Mouse (Mus musculus) induced T-regulatory cell, adult 2 months (primary cell): Measurements from ENCODE around the gene Dhrs11.
"Not testable (repeated sequence)": the region's sequence is repeated elsewhere in the genome, so short reads cannot be mapped to it uniquely, and the experiment has no call there.

Experiments
- DNase-seq: peaks from one replicate; pipeline ENCODE4 v3.0.0-alpha.2; 2012; ENCODE audit warnings: low read depth

The Dhrs11 gene

DNA sequence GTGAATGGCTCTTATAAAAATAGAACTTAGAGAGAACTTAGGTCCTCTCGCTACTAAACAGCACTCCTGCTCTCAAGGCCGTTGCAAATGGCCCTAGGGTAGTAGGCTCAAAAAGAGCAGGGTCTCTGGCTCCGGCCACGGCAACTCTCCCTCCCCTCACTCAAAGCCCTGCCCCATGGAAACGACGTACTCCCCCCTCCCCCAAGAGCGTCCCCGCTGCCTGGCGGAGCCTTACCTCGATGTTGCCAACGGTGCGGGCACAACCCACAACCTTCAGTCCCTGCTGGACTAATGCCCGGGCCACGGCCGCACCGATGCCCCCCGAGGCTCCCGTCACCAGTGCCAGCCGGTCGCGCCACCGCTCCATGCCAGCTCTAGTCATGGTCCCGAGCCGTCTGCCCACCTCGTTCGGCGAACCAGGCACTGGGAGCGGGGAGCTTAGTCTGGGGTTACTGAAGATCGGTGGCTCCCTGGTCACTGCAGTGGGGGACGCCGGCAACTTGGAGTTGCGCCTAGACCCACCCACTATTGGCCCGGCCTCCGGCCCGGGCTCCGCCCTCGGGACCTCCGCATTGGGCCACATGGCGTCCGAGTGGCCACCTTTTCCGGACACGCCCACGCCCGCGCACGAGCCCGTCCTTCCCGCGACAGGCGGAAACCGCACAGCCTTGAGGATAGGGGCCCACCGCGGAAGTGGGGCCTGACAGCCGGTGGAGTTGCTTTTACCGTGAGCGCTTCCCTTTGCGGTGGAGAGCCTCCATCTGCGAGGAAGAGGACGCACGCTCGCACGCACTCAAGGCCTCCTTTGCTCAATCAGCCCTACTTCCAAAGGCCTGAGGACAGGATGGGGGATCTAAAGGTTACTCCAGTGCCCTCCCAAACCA lies at the start of gene Dhrs11:
Gene Dhrs11, minus strand, starts transcription at position 479 of the 884 bp plus-strand sequence.
- DNase-seq = peak; percentile 91

DNA sequence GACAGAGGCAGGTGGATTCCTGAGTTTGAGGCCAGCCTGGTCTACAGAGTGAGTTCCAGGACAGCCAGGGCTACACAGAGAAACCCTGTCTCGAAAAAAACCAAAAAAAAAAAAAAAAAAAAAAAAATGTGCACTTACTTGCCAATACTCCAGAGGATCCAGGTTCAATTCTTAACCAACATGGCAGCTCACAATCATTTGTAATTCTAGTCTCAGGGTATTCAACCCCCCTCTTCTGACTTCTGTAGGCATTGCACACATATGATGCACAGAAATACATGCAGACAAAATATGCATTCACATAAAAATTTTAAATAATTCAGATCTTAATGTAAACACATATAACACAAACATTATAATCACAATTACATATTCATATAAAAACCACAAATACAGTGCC lies 47.2 kb upstream of the Dhrs11 start:
- not testable (repeated sequence) for DNase-seq

DNA sequence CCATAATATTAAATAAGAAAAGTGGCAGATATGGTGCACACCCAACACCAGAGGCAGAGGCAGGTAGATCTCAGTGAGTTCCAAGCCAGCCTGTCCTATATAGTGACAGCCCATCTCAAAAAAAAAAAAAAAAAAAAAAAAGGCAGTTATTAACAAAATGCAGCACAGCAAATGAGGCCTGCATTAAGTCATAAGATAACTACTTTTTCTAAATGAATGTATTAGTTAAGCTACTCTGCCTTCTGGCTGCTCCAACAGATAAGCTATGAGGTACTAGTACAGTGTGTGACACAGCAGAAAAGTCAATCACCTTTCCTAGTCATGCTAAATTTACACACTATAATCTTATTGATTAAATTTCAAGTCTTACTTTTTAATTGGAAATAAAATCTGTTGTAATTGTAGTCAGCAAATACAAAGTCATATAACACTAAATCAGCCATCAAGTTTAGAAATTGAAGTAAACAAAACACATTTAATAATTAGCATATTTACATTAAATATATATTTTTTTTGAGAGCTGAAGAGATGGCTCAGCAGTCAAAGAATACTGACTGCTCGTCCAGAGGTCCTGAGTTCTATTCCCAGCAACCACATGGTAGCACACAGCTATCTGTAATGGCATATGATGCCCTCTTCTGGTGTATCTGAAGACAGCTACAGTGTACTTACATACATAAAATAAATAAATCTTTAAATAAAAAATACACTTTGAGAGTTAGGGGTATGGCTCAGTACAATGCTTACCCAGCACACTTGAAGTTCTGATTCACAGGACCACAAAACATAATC lies 44.4 kb upstream of the Dhrs11 start:
- no peak for DNase-seq

DNA sequence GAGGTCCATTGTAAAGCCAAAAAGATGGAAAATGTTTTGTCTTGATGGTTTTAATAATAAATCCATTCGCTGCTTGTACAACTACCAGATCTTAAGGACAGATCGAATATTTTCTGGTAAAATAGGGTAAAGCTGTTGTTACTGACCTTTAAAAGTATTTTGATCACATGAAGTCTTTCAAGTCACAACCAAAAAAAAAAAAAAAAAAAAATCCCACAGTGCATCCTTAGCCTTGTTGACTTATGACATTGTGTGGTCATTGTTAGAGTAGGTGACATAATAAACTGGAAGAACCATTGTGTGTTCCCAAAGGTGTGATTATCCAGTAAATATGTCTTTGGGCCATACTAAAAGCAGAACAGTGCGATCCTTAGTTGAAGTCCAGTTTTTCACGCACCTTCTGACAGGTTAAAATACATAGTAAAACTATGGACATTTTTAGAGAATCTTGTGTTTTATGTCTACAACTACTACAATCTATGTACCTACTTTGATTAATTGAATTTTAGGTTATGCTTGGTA lies 42.8 kb upstream of the Dhrs11 start:
- no peak for DNase-seq

DNA sequence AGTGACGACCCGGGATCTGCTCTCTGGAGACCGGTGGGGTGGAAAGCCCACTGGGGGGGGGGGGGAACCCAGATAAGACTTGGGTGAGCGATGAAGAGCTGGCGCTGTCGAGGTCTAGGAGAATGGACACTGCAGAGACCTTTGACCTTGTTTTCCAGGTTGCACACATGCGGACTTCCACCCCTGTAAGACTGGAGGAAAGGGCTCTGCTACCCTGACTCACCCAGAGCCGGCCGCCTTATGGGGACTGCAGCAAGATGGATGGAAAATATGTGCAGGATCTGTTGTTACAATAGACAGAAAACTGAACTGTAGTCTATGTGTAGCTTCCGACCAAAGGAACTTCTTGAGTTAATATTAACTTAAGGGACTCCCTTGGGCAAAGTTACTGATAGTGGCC lies 42.3 kb upstream of the Dhrs11 start:
- no peak for DNase-seq

DNA sequence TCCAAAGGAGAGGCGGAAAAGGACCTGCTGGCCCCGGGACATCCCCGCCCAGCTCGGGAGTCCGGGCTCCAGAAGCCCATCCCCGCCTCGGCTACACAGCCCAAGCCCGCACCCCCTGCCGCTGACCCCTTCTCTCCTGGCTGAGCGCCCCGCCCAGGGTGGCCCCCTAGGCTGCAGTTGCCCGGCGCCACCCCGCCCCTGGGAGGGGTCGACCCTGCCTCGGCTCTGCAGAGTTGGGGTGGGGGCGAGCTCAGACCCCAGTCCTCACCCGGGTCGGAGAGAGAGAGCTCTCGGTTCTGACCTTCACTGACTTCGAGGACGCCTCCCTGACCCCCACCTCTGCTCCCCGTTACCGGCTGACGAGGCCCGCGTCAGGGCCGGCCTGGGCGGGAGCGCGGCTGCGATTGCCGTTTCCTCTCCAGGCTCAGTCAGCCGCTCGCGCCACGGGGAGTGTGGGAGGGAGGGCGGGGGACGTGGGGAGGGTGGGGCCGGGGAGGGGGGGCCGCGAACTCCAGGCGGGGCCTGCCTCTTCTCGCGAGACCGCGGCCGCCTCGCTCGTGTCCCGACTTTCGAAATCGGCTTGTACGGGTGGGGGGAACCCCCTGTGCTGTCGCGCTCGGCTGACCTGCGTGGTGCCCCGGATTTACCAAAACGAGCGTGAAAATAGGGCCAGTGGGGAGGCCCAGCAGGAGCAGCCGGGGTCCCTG lies 41.7 kb upstream of the Dhrs11 start, which contains the start of gene Ggnbp2:
Gene Ggnbp2, minus strand, starts transcription at position 481 of the 707 bp plus-strand sequence.
- peak; percentile 97 for DNase-seq

DNA sequence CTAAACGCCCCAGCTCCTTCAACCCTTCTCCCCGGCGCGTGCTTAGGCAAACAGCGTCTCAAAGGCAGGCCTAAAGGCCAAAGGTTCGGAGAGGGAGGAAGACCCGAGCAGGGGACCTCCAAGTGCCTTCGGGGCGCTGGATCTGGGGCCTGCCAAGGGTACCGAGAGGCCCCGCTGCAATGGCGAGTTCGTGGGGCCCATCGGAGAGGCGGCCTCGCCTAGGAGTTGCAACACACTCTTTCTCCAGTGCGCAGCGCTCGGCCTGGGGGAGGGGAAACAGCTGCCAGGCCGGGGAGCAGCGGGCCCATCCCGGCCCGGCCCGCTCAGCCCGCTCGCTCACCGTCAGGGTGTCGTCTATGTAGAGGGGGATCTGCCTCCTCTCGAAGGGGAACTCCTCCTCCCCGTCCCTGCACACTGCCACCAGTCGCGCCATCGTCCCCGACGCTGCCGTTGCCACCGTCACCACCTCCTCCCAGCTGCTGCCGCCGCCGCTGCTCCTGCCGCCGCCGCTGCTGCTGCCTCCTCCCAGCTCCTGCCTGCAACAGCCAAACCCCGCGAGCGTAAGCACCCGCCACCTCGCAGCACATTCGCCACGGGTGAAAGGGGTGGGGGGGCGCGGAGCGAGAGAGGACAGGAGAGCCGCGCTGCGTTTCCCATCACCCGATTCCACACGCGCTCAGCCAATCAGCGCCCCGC lies 40.9 kb upstream of the Dhrs11 start:
- peak; percentile 96 for DNase-seq

DNA sequence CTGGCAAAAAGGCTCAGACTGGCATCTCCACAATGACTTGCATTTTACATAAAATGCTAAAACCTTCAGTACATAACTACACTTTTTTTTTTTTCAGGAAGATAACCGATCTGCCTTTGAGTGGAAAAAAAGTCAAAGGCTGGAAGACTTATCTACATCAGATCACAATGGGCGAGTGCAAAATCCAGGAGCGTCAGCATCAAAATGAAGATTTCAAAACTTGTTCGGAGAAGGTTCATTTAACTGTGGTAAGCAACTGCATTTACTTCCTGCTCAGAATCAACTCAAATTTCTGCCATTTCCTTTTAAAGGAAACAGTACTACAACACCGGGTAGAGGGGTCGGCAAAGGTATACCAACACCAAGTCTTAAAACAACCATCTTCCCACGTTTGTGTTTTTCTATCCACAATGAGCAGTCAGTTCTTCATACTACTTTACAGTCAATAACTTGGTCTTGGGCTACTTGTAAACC lies 40.0 kb upstream of the Dhrs11 start:
- DNase-seq = peak; percentile 67

DNA sequence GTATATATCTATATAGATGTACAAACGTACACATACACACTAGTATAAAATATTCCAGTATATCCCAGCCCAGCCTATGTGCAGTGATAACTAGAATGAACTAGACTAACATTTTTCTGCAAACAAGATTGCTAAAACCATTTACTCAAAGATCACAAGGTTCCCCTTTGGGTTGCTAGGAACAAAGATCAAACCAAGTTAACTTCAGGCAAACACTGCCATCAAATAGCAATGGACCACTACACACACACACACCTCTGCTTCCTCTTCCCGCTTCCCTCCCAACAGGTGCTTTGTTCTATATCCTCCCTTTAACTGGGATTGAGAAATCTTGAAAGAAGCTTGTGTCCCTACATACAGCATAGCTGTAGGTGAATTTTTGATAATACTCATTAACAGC lies 38.8 kb upstream of the Dhrs11 start:
- no peak for DNase-seq

DNA sequence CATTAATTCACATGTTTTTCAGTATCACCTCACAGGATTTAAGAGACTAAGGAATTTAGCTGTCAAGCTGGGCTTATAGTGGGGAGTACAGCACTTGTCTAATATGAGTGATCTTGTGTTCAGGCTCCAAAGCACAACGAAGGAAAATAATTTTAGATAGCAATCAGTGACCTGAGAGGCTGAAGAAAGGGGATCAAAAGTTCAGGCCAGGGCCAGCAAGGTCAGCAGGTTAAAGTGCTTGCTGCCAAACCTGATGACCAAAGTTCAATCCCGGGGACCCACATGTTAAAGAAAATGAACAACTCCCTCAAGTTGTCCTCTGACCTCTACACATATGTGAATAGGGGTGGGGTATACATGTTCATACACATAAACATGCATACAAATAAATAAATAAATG lies 36.5 kb upstream of the Dhrs11 start:
- DNase-seq = no peak

DNA sequence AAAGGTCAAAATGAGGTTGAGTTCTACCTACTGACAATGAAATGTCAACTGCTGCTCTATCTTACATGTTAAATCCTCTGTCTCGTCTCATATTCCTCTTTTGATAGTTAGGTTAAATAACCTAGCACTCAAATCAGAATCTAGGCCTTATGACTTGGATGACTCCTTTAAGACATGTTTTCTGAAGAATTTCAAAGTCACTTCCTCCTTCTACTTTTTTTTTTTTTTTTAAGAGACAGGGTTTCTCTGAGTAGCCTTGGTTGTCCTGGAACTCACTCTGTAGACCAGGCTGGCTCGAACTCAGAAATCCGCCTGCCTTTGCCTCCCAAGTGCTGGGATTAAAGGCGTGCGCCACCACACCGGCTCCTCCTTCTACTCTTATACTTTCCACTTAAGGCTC lies 26.5 kb upstream of the Dhrs11 start:
- no peak for DNase-seq

DNA sequence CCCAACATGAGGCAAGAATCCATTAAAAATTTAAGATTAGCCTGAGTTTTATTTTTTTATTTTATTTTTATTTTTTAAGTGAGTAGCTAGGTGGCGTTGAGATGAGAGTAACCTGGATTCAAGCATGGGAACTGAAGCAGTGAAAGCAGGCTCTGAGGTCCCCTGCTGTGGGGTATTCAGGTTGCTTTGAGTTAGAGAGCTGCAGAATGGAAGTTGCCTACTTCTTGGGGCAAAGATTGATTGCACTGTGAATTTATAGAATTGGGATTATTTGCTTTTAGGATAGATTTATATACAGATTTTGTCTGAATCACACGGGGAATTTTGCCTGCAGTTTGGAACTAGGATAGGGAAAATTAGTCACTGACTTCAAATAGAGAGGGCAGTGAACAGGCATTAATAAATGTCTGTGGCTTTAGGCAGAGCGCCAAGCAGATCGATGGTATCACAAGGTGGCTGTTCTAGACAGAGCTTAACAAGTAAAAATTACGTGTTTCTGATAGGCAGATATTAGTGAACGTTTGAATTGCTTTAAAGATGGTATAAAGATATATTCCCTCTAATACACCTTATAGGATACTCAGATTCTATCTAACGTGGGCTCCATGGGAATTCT lies 18.8 kb upstream of the Dhrs11 start:
- DNase-seq = no peak

DNA sequence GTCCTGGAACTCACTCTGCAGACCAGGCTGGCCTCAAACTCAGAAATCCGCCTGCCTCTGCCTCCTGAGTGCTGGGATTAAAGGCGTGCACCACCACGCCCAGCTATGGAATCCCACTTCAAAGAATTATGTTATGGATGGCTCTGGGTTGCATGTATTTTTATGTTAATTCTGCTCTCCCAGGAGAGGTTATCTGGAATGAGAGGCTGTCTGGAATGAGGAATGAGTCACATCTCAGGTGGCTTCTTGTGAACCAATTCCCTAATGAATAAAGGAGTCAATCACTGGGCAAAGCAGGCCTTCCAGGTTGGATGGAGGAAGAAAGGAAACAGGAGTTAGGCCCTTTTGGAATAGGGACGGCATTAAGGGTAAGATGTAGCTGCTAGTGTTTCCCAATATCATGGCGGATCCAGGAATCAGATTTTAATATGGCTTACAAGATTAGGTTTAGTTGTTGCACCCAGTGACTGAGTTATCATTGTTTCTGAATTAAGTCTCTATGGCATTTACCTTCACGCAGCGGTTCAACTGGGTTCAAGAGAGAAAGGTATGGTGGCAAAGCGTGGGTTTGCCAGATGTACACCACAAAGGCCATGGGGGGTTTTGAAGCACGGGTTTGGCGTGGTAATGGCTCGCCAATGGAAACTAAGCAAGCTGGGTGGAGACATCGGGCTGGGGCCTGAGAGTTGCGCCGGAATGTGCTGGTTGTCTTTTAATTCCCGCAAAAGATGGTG lies 18.1 kb upstream of the Dhrs11 start:
- no peak for DNase-seq

DNA sequence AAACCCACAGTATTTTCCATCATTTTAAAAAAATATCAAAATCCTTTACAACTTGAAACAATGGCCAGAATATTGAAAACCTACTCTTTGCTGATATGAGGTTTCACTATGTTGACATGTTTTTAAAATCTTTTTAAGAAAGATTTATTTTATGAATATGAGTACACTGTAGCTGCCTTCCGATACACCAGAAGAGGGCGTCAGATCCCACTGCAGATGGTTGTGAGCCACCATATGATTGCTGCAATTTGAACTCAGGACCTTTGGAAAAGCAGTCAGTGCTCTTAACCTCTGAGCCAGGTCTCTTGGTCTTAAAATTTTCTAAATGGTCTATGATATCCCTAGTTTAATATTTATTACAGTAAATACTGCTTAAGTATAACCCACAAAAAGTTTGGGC lies 10.5 kb upstream of the Dhrs11 start:
- DNase-seq = peak; percentile 38

DNA sequence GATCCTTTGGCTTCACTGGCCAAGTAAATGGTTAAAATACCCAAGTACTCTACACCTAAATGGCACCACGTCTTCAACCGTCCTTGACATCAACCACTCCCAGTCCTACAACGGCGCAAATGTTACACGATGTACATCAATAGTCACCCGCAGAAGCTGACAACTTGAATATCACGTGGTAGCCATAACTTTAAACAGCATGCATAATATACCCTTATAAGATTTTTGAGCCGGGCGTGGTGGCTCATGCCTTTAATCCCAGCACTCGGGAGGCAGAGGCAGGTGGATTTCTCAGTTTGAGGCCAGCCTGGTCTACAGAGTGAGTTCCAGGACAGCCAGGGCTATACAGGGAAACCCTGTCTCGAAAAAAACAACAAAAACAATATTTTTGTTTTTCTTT lies 701 bp upstream of the Dhrs11 start:
- DNase-seq = not testable (repeated sequence)

DNA sequence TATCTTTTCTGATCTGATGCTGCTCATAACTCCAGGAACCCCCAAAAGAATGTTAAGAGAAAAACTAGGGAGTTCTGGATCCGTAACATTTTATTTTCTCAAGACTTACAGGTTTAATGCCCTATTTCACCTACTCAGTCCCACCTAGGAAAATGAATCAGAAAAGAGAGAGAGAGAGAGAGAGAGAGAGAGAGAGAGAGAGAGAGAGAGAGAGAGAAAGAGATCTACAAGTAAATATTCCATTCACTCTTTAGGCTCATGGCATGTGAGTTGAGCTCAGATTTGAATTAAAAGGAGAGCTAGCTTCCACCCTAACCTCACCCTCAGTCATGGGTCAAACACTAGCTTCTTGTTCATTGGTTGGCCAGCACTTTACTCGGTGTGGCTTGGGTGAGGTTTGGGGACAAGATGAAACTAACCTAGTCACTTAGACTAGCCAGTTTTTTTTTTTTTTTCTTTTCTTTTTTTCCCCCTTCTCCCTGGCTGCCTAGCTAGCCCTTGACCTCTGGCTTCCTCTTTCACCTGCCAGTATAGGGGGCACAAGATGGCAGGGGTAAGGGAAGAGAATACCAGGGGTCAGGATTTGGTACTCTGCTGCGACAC lies 792 bp downstream of the Dhrs11 start:
- DNase-seq = peak; percentile 43

DNA sequence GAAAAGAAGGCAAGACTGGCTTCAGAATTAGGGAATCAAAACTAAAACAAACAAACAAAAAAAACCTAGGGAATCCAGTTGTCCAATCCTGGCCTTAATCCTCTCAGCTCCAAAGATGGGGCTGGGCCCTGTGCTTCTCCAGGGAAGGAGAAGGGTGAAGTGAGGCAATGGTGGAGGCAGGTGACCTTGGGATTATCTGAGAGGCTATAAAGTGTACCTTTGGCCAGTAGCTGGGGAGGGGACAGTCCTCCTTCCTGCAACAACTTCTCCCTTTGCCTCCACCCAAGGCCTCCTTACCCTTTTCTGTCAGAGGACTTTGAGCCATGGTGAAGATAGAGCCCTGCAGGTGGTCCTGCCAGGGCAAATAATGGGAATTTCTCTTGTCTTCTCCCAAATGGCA lies 1.3 kb downstream of the Dhrs11 start:
- DNase-seq = no peak

DNA sequence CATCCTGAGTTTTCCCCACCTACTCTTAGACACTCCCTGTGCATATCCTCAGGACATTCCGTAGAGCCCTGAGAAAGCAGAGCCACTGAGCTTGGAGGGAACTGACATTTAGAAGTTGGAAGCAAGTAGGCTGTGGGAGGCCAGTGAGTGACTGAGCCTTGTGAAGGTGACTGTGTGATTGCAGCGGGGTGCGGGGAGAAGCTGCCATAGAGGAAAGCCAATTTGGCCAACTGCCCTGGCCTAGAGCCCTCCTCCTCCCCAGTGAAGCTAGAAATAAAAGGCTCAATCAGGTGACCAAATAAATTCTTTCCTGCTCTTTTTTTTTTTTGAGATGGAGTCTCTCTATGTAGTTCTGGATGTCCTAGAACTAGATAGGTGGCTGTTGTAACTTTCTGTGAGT lies 2.6 kb downstream of the Dhrs11 start:
- no peak for DNase-seq

DNA sequence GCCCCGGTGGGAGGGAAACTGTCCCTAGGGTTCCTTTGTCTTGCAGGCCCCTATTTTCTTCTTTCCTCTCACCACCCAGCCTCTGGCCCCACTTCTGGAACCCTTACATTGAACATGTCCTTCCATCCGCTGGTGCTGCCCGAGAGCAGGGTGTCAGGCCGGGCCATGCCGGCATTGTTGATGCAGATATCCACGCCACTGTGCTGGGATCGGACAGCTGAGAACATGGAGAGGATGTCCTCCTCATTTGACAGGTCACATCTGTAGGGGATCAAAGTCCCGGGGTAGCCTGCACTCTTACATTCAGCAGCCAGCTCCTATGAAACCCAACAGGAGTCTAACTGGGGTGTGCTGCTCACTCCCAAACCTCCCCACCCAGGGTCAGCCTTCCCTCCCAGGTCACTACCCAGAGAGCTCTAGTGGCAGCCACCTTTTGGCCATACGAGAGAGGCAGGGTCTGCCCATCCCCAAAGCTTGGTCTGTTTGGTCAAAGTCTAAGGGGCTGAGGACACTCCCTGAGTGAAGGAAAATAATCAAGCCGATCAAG lies 3.5 kb downstream of the Dhrs11 start:
- no peak for DNase-seq

DNA sequence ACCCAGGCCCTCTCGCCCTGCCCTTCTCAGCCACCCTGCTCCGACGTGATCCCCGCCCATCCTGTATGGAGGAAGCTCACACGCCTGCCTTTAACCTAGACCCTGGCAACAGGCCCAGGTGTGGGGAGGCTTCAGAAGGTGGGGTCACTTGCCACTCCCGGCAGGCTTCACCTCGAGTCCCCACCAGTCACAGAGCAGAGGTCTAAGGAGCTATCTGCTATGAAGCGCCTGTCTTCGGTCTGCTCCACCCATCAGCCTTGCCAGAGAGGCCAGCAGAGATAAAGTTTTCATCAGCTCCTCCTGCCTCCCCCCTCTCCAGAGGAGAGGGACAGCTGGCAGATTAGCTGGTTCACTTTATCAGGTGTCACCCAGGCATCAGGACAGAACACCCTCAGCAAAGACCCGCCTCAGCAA lies 5.3 kb downstream of the Dhrs11 start:
- DNase-seq = no peak
